Mouse (Mus musculus): ENCODE data around the gene Sdk1.

Gene Sdk1

DNA sequence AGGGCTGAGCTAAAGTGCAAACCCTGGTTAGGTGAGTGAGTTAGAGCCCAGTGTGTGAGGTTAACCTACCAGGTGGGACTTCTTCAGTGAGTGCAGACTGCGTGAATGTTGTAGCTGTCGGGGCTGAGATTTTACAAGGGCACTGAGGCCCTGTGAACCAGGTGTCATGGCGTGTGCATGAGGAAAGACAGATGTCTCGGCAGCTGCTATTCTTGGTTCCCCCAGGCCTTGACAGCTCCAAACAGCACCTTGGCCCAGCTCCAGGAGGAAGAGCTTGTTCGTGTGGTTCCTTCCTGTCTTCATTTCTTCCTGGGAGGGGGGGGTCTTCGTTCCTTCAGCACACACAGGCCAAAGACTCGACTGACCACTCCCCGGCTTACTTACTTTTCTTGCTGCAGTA is 517.6 kb downstream of the Sdk1 start:
- intact Hi-C loops (cut with DNase I), result no loop called here

DNA sequence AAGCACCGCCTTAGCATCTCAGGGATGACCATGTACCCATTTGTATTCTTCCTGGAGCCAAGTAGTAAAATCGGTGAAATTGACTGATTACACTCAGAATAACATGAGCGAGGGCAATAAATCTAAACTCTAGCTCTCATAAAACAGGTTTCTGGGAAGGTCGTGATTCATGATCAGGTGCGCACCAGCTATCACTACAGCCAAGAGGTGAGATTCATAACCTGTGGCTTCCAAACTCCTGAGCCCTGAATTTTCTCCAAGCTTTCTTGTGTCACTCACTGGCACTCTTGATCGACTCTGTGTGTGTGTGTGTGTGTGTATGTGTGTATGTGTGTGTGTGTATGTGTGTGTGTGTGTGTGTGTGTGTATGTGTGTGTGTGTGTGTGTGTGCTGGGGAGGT is 522.8 kb downstream of the Sdk1 start:
- intact Hi-C loops (cut with DNase I), result no loop called here

DNA sequence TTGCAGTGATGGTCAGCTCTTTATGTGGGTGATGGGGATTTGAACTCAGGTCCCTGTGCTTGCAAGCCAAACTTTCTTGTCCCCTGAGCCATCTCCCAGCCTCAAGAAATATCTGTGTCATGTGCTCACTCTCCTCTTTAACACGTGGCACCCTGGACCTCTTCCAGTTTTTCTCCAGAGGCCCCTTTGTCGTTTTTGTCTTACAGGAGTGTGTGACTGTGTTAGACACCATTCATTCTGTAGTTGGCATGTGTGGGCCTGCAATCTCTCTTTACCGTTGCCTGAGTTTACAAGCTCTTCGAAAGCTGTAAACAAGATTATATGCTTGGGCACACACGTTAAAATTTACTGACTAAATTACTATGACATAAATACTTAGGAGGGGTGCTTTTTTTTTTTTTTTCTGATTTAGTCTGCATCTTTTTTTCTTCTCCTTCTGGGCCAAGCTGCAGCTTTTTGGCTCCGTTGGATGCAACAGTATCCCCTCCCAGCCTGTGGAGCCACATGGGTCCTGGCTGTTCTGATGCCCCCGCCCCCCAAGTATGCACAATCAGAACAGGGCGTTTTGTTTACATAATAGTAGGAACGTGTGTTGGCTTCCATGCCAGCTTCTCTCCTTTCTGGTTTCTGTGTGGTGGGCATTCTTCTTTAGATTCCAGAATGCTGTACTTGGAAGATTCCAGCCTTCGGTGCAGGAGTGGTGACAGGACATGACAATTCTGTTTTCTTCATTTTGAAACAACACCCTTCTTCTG is 527.6 kb downstream of the Sdk1 start:
- intact Hi-C loops (cut with DNase I), result no loop called here

DNA sequence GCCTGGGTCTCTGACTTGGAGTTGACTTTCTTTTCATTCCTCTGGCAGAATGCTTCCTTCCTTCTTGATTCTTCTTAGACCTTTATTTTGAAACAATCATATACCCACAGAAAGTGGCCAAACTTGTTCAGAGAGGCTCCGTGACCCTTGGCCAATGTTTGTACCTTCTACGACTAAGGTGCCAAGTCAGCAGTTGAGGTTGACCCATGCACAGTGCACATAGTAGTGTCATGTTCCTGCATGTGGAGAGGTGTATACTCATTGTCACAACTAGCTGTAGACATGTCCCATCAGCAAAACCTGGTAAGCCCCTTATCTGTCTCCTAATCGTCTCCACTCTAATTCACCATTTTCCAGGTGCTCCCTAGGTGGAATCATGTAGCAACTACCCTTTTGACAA is 530.2 kb downstream of the Sdk1 start:
- intact Hi-C loops (cut with DNase I), result no loop called here

DNA sequence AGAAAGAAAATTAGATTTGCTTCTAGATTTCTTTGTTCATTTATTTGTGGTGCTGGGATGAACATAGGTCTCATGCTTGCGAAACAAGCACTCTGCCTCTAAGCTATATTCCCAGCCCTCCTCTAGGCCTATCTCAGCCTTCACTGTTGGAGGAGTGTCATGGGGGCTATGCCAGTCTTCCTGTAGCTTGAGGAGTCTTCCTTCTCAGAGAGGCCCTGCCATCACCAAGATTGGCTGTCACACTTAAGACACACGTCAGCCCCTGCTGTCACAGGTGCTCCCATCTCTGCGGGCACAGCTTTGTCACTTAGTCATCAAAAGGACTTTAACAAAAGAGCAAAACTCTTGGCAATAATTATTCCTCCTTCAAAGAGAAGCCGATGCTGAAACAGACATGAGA is 536.9 kb downstream of the Sdk1 start:
- intact Hi-C loops (cut with DNase I), result no loop called here

DNA sequence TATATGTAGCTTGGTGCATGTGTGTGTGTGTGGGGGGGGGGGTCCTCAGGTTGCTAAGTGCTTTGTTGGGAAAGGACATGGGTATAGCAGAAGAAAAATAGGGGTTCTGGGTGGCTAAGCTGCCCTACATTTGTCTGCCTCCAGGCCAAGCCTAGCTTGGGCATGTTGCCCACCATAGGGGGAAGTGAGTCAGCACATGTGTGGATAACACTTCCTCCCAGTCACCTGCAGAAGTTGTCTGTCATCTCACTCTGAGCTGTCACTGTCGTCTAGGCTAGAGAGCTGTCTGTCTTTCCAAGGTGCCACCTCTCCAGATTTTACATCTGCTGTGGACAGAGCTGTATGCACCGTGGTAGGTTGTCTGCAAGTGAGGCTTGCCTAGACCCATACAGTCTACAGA is 539.9 kb downstream of the Sdk1 start:
- intact Hi-C loops (cut with DNase I), result no loop called here

DNA sequence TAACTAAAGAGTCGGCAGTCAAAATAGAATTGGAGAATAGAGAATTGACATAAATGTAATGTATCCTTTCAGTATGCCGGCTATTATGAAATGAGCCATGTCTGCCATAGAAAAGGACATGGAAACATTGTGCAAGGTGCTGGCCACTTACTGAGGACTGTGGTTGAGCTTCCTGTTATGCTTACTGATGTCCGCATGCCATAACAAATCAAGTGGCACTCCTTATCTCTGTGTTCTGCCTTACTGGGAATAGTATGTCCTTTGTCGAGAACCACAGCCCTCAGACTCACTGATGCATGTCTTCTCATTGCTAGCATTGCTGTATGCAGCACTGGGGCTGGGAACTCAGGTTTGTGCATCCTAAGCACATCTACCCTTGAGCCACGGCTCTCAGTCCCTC is 541.0 kb downstream of the Sdk1 start:
- intact Hi-C loops (cut with DNase I), result no loop called here

DNA sequence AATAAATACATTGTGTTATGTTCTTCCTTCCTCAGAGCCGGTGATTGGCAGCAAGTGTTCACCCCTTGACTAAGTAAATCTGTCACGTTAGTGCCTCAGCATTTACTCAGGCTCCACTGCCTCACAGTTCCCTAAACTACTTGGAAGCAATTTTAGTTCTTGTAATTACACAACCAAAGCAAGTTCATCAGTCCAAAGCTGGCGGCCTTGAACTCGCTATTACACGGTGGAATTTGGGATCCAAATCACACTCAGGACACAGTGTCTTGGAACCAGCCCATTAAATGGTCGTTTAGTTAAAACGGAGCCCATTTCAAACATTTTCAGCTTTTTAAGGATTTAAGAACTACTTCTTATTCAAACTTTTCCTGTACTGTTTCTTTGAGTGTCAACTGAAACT is 542.2 kb downstream of the Sdk1 start:
- intact Hi-C loops (cut with DNase I), result no loop called here

DNA sequence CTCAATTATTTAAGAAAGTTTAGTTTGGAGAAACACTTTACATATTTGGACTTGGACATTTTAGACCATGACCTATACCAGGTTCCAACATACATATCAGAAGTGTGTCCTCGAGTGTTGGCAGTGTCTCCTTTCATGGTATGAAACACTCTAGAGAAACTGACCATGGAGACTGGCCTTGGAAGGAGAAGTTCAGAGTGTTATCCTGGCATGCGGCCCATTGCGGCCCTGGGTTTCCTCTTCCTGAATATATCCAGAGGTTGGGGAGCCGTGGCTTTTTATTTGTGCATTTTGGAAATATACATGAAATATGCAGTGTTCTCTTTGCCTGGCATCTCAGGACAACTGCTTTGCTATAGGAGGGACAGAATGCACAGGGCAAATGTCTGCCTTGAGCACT is 552.6 kb downstream of the Sdk1 start:
- intact Hi-C loops (cut with DNase I), result no loop called here

DNA sequence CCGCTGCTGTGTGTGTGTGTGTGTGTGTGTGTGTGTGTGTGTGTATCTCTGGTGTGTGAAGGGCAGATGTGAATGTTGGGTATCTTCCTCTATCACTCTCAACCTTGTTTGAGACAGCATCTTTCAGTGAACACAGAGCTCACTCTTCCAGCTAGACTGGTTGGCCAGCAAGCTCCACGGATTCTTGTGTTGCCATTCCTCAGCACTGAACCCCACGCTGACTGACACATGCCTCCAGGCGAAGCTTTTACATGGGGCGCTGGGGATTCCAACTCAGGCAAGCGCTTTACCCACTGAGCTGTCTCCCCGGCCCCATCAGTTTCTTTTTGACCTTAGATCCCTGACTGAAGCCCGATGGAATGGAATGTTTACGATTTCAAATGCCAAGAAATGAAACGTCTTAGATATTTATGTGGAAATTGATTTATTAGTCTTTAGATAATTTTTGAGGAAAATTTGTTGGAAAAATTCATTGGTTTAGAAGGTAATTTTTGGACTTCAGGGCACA is 582.6 kb downstream of the Sdk1 start:
- intact Hi-C loops (cut with DNase I), result no loop called here

DNA sequence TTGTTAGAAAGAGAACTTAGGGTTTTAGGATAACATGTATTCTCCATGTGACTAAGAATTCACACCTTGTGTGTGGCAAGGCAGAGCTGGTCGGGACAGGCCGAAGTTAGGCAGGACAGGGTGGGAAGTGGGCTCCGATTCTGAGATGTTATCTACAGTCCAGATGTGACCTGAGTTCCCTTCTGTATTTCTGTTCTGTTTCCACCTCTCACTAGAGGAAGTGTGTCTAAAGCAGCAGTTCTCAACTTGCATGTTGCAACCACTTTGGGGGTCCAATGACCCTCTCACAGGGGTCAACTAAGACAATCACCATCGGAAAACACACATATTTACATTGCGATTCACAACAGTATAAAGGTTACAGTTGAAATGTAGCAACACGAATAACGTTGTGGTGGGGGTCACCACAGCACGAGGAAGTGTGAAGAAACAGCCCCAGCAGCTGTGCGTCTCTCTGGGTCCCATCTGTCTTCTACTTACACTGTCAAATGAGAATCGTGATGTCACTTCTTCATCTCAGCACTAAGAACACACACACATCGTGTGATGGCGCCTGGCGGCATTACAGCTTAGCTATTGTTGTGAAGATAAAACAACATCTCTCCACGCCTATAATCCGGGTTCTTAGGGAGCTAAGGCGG is 583.6 kb downstream of the Sdk1 start:
- intact Hi-C loops (cut with DNase I), result no loop called here

DNA sequence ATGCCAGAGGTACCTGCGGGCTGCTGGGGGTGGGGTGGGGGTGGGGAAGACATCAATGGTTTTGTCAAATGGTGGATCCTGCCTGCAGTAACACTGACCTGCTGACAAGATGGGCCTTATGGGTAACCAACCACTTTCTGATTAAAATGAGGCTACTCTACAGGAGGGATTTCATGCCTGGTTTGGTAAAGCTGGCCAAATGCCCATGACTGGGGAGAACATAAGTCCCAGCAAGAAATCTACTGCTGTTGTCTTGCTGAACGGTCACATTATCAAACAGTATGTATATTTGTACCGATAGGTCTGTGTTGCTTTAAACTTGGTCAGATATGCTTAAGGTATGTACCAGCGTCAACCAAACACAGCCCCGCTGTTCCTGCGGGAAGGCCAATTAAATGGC is 594.3 kb downstream of the Sdk1 start:
- intact Hi-C loops (cut with DNase I), result no loop called here

DNA sequence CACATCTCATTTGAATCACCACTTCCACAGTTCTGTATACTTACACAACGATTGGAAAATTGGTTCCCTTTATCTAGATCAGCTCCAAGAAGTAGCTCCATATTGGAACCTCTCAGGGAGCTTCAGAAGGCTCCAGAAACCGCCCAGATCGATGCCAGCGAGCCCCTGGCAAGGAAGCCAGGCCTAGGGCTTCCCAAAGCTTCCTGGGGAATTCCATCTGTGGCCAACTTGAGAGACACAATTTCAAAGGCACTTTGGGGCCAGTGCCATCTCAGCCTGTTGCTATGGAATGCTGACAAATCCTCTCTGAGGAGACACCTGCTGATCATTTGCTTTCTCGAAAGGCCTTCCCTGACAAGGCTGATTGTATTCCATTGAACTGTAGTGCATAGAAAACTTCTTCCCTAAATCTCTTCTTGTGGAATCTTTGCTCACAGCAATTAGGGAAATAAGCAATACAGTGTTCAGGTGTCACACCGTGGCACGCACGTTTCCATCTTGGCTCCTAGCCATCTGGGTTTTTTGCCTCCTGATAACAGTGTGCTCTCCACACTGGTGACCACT is 595.7 kb downstream of the Sdk1 start:
- intact Hi-C loops (cut with DNase I), result no loop called here

DNA sequence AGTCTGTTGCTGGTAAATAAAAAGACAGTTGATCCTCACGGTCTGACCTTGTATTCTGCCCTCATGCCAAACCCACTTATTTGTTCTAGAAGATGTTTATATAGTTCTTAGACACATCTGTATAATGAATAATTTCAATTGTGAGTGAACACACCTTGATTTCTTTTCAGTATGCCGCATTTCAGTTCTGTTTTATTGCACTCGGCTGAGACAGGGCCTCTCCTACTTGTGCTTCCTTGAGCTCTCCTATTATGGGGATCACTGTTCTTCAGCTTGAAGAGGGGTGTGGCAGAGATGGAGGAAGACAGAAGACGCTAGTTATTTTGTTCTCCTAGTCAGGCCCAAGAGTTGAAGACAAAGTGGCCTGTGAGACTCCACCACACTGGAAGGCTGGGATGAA is 603.4 kb downstream of the Sdk1 start:
- intact Hi-C loops (cut with DNase I), result no loop called here

DNA sequence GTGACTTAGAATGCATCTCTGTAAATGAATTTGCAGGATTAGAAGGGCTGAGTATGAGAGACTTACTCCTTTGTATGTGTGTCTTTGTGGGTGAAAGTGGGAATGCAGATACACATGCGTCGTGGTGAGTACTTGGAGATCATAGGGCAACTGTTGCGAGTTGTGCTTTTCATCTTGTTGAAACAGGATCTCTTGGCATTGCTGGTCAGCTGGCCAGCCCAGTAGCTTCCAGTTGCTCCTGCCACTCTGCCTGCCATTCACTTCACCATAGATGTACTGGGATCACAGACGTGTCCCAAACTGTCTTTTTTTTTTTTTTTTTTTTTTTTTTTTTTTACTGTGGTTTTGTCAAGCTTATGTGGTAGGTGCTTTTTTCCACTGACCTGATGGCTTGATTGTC is 606.4 kb downstream of the Sdk1 start:
- intact Hi-C loops (cut with DNase I), result no loop called here

DNA sequence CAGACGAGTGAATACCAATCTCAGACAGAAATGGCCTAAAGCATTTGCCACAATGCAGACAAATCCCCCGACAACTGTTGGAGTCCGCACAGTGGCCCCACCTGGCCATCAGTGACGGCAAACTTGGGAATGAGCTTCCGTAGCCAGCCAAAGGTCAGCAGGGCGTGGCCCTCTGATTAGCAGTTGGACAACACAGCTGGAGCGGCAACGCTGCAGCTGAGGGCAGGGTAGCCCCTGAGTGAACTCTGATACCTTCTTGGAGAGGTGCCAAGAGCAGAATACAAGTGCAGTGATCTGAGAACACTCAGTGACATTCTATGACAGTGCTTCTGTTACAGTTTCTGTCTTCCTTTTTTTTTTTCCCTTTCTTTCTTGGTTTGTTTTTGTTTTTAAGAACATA is 610.9 kb downstream of the Sdk1 start:
- intact Hi-C loops (cut with DNase I), result no loop called here

DNA sequence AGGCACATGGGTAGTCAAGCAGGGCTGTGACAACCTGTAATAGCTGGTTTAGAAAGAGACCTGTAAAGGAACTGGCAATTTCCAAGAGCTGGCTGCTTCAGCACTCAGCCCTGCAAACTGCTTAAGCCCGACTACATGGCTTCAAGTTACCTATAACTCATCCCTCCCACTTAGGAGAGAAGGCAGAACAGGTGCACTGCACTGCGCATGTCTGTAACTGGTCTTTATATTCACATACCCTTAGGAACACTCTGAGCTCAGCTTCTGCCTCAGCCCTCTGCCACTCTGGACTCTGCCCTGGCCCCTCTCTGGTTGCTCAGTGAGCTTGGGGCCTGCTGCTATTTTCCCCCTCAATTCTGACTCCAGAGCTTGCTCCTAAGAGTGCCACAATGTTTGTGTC is 615.2 kb downstream of the Sdk1 start:
- intact Hi-C loops (cut with DNase I), result no loop called here

DNA sequence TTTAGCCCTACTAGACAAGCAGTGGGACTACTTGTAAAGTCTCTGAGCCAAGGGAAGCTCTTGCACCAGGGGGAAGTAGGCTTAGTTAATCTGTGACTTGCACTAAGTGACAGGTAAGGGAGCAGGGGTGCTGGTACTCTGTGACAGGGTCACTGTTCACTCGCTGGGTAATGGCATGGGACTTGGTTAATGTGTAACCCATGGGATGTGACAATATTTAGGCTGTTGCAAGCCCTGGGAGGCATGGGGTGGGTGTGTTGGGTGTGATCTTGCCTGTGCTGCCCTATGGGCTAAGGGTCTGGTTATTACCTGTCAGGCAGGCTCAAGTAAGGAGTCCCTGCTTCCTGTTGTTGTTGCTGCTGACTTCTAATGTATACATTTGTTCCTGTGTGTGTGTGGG is 616.5 kb downstream of the Sdk1 start:
- intact Hi-C loops (cut with DNase I), result no loop called here

DNA sequence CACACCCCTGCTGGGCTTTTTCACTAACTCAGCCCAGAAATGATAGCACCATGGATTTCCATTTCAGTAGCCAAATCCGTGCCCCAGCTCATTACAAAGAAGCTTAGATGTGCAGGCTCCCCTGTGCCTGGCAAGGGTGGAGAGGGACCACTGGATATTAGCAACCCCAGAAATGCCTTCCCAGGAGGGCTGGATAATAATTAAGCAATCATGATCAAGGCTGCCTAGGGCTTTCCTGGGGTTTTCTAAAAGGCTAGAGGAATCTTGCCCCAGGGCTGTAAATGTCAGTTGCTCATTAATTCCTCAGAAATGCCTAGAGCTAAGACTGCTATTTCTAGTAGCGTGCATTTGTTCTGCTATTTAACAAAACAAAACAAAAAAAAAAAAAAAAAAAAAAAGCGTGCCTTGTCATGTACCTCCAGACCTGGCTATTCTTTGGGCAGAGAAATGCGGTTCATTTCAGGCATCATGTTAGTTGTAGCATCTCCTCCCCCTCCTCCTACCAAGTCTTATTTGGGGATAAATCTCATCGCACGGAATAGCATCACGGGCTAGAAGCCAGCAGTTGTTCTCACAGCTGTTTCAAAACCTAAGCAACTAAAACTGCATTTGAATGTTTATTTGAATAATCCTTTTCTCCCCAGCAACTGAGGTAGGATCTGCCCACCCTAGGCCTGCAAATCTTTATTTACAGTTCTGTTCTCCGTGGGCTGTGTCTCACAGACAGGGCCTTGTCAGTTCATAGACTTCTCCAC is 617.3 kb downstream of the Sdk1 start:
- intact Hi-C loops (cut with DNase I), result no loop called here

DNA sequence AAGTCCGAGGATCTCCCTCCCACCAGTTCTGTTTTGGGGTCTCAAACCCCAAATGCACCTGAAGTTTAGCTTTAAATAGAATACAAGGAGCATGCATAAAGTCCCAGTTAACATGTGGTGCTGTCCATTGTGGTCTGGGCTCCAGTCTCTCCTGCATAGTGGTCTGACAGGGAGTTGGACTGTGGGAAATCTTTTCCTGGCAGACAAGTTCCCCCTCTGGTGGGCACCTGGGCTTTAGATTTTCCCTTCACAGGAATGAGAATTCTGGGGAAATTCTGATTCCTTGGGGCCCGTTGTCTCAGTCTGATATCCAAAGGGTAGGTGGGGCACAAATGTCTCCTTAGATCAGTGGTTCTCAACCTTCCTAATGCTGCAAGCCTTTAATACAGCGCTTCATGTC is 624.8 kb downstream of the Sdk1 start:
- intact Hi-C loops (cut with DNase I), result no loop called here

DNA sequence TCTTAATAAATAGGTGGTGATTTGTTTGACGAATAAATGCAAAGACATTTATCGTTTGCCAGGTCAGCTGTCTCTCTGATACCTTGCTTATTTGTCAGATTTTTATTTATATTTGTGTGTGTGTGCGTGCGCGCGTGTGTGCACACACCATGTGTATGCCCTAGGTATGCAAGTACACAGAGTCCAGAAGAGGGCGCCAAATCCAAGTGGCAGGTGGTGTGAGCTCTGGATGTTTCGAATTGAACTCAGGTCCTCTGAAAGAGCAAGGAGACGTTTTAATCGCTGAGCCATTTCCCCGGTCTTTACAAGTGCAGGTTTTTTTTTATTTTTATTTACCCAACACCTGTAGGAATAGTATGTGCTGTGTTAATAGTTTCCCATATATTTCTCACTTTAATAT is 632.5 kb downstream of the Sdk1 start:
- intact Hi-C loops (cut with DNase I), result no loop called here

DNA sequence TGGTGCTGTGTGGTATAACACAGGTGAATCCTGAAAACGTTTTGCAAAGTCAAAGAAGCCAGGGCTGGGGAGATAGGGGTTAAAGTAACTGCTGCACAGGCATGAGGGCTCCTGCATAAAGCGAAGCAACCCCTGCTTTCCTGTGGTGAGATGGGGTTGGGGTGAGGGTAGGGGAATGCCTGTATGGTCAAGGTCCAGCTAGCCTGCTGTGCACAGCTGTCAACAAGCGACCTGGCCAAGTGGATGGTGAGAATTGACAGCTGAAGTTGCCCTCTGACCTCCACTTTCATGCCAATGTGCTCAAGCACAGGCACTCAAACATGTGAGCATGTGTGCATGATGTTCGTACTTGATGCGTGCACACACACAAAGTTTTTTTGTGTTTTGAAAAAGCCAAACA is 639.4 kb downstream of the Sdk1 start:
- intact Hi-C loops (cut with DNase I), result no loop called here
